Mouse (Mus musculus): ENCODE results near the gene Nhlrc1.
A peak's percentile ranks its signal among the peaks of the same experiment; 100 is the strongest.

The Nhlrc1 gene

DNA sequence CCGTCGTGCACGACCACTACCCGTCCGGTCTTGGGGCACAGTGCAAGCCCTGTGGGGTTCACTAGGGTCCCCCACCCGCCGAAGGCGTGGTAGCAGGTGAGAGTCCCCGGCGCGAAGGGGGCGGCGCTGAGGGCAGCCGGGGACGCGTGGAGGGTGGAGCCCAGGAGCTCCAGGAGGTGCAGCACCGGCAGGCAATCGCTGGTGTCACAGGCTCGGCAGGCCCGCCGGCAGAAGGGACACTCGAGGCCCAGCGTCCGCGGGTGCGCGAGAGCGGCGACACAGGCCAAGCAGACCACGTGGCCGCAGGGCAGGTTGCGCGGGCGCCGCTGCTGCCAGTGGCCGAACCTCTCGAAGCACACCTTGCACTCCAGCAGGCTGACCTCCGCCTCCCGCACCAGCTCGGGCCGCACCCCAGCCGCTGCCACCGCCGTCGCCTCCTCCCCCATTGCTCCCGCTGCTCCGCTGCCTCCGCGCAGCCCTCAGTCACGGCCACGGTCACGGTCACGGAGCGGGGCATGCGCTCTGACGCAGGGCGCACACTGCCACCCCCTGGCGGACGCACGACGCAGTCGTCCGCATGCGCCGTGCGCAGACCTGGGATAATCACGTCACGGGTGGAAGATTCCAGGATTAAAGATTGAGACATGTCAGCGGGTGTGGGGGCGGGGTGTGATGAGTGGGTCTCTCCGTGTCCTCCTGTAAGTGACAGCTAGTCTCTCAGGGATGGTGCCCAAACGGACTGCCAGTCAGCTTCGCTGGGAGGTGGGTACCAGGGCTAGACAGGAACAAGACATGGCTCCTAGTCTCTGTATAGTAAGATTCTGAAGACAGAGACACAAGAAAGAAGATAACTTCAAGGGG, at the start of gene Nhlrc1:
Gene Nhlrc1, minus strand, starts transcription at position 517 of the 861 bp plus-strand sequence.
- no peak for DNase-seq (ENCODE audit: low read depth, low spot score)

DNA sequence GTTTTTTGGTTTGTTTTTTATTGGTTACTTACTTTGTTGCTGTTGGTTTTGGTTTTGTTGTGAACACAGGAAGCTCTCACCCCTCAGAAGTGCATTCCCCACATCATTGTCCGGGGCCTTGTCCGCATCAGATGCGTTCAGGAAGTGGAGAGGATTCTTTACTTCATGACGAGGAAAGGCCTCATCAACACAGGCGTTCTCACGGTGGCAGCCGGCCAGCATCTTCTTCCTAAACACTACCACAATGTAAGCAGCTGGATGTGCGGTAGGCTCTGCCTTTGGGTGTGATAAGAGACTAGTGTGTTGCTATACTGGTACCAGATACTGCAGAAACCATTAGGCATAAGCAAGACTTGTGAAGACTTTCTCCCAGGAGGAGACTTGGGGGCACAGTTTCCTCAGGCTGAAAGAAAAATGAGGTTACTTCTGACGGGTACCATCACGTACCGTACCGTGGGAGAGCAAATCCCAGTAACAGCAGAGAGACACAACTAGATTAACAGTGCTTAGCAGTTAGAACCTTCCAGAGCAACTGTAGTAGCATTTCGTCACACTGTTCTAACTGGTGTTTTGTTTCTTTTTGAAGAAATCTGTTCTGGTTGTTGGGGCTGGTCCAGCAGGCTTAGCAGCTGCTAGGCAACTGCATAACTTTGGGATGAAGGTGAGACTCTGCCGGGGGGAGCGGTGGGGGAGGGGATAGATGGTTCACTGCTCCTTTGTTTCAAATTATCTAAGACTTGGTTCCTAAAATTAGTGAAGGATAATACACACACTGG, 49.5 kb upstream of the Nhlrc1 start:
- DNase-seq (ENCODE audit: low read depth, low spot score) = no peak

DNA sequence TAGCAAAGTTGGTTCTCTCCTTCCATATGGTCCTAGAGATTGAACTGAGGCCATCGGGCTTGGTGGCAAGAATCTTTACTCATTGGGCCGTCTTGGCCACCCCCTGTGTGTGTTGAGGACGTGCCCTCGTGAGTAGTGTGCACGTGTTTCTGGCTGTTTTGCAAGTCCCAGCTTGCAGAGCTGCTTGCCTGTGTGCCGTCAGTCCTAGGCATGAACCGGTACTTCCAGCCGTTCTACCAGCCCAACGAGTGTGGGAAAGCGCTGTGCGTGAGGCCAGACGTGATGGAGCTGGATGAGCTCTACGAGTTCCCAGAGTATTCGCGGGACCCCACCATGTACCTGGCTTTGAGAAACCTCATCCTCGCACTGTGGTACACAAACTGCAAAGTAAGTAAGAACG, 48.1 kb upstream of the Nhlrc1 start:
- DNase-seq (ENCODE audit: low read depth, low spot score) = no peak

DNA sequence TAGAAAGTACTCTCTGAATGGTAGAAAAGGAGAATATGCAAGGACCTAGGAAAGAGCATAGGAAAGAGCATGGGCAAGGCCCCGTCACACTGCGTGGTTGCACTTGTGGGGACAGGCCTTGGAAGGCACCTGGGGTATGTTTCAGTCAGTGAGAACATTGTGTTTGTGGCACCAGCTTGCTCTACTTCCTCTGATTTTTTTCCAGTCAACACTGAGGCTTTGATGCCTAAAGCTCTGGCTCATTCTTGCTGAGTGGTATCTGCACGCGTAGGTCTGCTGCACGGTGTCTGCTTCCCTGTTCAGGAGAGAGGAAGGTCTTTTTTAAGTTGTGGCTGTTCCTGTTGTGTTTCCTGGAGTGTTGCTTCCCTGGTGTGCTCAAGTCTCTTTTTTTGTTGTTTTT, 42.1 kb upstream of the Nhlrc1 start:
- no peak for DNase-seq (ENCODE audit: low read depth, low spot score)

DNA sequence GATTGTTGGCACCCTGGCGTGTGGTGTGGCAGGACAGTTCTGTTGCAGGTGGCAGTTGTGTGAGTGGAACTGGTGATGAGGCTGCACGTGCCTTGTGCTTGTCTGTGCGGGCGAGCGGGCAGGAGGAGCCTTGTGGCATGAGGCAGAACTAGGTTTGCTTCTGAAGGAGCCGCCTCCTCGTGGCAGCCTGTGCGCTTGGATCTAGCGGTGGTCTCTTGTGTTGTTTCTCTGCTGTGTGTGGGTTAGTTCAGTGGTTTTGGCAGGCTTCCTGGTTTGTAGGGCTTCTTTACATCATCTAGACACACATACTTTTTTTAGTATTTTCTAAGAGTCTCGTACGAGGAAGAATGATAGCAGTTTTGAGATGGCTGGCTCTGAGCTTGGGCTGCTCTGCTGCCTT, 41.5 kb upstream of the Nhlrc1 start:
- DNase-seq (ENCODE audit: low read depth, low spot score) = no peak

DNA sequence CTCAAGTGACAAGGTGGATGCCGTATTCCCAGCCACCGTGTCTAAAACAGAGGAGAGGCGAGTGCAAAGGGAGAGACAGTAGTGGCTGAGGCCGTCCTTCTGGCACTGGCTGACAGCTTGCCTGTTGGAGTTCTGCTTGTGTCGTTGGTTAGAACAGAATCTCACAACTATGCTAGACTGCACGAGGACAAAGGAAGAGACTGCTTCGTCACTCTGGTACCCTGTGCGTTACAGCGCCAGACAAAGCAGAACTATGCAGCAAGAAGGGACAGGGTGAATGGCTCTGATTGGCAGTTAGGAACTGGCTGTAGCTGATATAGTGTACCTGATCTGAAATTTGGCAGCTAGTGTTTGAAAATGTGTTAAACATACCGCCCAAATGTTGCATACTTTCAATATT, 39.3 kb upstream of the Nhlrc1 start:
- DNase-seq (ENCODE audit: low read depth, low spot score) = no peak

DNA sequence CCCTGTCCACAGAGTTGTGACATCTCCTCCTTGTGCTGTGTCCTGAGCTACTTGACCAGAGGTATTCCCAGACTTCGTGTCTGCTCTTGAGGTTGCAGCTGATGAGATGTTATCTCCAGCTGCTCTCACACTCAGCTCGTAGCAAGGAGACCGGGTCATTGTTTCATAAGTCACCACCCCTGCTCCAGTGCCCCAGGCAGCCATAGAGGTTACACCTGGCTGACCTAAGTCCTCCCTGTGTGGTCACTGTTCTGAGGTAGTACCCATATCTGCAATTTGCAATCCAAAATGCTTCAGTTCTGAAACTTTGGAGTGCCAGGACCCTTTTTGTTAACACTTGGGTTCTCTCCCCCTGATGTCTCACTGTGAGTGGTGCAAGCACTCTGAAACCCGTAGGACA, 35.4 kb upstream of the Nhlrc1 start:
- no peak for DNase-seq (ENCODE audit: low read depth, low spot score)

DNA sequence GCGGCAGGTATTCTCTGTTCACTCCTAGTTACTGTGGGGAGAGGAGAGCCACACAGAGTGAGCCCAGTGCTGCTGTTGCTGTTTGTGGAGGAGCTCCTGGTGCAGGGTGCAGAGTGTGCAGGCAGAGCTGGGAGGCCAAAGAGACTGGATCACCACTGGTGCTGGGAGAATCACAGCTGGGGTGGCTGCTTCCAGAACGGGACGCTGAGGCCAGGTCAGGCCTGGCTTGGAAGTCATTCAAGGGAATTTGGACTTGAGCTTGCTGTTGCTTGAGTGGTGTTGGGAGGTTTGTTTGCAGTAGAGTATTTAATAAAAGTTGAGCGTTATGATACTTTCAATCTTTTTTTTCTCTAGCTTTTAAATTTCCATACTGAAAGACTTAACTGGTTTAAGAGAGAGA, 33.3 kb upstream of the Nhlrc1 start:
- DNase-seq (ENCODE audit: low read depth, low spot score) = no peak

DNA sequence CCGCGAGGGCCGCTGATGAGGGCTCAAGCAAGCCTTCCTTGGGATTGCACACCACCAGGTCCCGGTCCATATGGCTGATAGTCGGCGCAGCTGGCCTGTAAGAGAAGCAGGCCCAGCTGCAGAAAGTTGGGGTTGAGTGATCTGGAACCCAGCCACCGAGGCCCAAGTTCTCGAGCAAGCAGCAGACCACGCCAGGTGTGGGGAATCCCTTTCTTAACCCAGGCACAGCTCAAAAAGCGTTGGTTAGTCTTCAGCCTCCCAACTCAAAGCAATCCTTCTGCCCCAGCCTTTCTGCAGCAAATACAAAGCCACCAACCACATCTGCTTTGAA, 29.9 kb upstream of the Nhlrc1 start, which contains the start of gene Tpmt:
Gene Tpmt, minus strand, starts transcription at position 121 of the 331 bp plus-strand sequence.
- DNase-seq (ENCODE audit: low read depth, low spot score) = peak; percentile 9

DNA sequence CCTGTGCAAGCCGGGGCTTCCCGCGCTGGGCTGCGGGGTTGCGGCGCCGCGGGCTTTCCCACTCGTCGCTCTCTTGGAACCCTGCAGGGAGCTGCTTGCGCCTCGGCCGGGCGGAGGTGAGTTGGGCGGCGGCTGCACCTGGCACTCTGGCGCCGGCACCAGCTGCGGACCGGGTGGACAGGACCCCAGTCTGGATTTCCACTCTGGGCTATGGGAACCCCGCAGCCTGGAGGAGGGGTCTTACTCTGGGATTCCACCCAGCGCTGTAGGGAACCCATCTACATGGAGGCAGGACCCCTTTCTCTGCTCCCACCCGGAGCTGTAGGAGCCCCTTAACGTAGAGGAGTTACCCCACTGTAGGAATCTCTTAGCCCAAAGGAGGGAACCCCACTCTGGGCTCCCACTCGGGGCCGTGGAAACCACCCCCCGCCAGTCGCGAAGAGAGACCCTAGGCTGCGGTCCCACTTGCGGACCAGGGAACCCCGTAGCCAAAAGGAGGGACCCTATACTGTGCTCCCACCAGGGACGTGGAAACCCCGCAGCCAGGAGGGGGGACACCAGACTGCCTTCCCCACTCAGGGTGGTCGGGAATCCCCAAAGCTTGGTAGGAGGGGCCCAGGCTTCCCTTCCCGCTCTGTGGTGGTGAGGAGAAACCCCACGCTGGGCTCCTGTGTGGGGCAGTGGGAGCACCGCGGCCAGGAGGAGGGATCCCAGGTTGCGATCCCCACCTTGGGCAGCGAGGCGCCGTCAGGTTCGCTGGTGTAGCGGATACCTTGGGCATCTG, 29.4 kb upstream of the Nhlrc1 start:
- no peak for DNase-seq (ENCODE audit: low read depth, low spot score)

DNA sequence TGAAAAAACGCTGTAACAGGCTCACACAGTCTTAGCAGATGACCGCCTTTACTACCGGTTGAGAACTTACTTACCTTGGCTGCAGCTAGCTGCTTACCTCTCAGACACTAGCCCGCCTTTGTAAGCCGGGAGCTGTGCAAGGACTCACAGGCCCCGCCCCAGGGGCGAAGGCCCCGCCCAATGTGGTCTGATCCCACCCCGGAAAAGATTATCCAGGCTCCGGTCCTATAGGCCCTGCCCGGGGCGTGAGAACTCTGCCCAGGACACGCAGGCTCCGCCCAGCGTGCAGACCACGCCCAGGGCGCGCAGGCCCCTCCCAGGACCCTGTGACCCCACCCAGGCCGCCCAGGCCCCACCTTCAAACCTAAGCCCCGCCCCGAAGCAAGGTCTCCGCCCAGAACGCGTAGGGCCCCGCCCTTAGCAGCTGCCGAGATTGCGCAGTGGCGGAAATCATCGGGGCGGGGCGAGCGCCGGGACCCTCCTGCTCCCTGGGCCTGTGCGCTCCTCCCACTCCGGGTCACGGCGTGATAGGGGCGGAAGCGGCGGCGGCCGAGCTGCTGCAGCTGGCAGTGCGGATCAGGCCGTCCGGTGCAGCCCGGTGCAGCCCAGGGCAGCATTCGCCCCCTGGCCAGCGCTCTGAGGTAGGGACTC, 28.5 kb upstream of the Nhlrc1 start, which contains the start of gene Kdm1b:
Gene Kdm1b, plus strand, starts transcription at position 470 of the 651 bp plus-strand sequence.
- peak; percentile 97 for DNase-seq (ENCODE audit: low read depth, low spot score)

DNA sequence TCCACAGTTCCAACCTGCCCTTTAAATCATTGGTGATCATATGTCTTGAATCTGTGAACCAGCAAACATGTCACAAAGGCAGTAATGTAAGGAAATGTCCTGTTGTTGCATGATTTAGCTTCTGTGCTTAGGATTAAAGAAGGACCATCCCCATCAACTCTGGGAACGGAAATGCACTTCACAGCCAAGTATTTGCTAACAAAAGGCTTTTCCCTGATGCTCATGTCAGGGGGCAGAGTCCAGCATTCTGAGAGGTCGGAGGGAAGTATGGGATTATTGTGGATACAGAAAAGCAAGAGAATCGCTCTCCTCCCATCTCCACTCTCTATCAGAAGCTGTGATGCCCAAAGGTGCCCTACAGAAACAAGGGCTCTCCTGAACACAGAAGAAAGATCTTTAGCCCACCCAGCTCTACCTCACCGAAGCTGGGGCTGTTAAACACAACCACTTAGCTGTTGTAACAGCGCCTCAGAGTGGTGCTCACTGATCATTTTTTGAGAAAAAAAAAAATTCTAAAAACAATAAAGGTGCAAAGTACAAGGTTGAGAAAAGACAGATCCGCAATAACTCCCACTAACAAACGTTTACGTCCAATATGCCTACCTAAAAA, 27.5 kb upstream of the Nhlrc1 start:
- DNase-seq (ENCODE audit: low read depth, low spot score) = peak; percentile 15

DNA sequence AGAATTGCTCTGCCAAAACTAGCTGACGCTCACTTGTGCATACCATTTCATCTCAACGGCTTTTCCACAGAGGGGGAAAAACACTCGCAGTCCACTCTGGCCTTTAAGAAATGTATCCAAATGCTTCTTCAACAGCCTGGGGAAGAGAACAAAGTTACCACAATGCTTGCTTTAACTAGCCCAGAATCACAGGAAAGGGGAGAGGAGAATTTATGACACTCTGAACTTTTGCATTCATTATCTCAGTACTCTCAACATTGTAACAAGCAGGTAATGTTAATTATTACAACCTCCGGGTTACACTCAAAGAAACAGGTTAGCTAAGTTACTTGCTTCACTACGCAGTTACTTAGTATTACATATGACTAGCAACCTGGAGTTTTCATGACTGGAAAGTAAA, 25.4 kb upstream of the Nhlrc1 start:
- DNase-seq (ENCODE audit: low read depth, low spot score) = no peak

DNA sequence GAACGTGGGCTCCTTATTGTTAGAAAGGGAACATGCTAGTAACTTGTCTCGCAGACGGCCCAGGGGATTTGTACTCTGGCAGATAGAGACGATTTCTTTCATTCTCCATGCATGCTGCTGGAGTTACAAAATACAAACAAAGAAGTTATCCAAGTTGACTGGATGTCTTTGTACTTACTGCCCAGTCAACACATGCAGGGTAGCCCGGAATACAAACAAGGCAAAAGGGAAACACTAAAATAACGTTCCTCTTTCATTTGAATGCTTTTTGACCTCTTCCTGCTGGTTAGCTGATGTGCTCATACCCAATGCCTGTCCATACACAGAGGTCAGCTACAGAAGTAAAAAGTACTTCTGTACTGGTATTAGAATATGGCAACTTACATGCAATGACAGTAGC, 23.3 kb upstream of the Nhlrc1 start:
- no peak for DNase-seq (ENCODE audit: low read depth, low spot score)

DNA sequence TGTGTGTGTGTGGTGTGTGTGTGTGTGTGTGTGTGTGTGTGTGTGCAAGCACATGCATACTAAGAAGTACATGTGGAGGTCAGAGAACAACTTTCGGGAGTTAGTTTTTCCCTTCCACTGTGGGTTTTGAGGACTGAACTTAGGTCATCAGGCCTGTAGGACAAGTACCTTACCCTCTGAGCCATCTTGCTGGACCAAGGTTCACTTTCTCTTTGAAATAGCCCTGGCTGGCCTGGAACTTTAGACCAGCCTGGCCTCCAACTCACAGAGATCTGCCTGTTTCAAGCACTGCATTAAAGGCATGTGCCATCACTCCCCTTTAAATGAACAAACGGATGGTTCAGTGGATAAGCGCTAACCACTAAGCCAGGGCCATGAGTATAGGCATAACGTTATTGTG, 19.0 kb upstream of the Nhlrc1 start:
- no peak for DNase-seq (ENCODE audit: low read depth, low spot score)

DNA sequence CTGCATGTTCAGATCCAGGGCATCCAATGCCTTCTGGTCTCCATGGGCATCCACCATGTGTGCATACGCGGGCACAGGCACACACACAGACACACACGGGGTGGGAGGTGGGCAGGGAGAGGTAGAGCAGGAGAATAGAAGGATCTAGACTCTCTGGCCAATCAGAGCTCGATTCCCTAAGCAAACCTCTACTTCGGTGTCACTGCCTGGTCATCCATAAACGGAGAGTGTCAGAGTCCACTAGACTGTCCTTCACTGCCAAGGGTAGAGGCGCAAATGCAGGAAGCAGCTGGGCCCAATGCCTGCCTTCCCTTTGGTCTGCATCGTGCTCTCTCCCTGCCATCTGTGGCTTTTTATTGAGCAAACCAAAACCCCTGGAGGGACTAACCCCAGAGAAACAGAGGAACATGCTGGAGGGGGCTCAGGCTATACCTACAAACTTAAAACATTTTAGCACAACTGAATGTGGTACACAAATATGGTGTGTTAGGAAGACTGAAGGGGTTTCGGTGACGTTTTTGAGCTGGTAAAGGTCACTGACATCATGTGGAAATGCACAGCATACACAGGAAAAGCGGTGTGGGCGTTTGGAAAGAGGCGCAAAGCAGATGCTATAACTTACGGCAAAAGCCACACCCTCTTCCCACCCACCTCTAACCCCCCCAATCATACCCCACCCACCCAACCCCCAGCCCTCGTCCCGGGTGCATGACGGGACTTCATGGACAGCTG, 15.9 kb upstream of the Nhlrc1 start:
- no peak for DNase-seq (ENCODE audit: low read depth, low spot score)

DNA sequence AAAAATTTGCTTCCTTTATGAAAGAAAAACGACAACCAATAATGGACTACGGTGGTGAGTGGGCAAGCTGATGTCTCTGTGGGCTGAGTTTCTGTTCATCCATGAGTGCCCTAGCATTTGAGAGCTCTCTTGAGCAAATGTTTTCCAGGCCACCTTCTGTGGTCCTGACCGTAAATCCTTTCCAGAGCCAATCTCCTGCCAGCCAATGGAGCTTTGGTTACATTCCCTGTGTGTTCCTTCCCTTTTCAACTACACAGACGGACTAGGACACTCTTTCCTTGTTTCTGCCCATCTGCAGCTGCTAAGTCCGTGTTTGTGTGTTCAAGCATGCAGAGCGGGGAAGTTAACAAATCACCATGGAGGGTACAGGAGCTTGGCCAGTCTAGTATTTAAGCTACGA, 6.1 kb upstream of the Nhlrc1 start:
- DNase-seq (ENCODE audit: low read depth, low spot score) = no peak

DNA sequence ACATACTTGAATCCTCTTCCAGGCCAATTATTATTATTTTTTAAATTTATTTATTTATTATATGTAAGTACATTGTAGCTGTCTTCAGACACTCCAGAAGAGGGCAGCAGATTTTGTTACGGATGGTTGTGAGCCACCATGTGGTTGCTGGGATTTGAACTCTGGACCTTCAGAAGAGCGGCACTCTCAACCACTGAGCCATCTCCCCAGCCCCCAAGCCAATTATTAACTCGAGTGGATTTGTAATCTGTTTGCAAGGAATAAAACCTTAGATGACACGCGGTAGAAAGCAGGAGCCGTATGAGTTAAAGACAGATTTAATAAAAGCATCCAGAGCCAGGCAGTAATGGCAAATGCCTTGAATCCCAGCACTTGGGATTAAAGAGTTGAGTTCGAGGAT, 5.1 kb upstream of the Nhlrc1 start:
- no peak for DNase-seq (ENCODE audit: low read depth, low spot score)

DNA sequence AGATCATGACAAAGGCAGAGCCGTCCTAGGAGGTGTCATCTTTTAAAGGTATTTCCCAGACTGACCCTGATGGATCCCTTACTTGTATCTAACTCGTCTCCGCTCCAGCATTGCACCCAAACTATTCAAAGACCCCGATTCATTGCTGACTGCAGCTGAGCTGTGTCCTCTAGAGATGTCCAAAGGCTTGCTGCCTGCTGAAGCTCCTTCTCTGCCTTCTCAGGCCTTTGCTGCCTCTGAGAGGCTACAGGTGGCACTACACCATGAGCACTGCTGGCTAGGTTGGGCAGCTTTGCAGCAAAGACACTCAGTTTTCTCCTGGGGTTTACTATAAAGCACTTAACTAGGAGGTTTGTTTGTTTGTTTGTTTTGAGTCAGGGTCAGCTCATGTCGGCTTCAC, 2.6 kb upstream of the Nhlrc1 start:
- DNase-seq (ENCODE audit: low read depth, low spot score) = peak; percentile 45

DNA sequence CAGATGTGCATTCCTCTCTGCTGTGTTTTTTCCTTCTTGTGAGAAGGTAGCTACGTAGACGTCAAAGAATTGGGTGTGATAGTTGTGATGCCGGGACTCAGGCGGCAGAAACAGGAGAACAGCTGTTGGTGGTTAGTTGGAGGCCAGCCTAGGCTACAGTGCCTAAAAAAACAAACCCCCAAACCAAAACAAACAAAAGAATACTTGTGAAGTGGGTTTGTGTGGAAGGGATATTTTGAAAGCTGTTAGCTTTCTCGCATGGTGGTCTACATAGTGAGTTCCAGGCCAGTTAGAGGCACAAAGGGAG, 498 bp upstream of the Nhlrc1 start:
- DNase-seq (ENCODE audit: low read depth, low spot score) = no peak

DNA sequence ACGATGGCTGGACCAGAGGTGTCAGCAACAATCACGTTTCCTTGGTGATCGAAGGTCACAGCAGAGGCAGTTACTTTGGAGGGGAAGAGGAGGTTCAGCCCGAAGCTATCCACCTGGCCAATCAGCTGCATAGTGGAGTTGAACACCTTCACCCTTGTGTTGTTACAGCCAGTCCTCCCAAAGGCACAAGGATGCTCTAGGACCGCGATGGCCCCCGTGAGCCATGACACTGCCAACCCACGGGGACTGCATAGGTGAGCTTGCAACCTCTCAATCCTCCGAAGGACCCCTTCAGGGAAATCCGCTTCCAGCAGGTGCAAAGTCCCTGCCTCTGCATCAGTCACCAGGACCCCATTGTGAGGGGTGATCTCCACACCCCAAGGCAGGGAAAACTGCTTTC, 910 bp downstream of the Nhlrc1 start:
- no peak for DNase-seq (ENCODE audit: low read depth, low spot score)

All from 3T3-L1 (cell line).